Mouse (Mus musculus) lung, postnatal 14 days (tissue): Measurements from ENCODE around the gene Lcn2.
A peak's percentile ranks its signal among the peaks of the same experiment; 100 is the strongest.

Experiments used
- DNase-seq: peaks from one replicate; pipeline ENCODE4 v3.0.0; 2021

The Lcn2 gene

DNA sequence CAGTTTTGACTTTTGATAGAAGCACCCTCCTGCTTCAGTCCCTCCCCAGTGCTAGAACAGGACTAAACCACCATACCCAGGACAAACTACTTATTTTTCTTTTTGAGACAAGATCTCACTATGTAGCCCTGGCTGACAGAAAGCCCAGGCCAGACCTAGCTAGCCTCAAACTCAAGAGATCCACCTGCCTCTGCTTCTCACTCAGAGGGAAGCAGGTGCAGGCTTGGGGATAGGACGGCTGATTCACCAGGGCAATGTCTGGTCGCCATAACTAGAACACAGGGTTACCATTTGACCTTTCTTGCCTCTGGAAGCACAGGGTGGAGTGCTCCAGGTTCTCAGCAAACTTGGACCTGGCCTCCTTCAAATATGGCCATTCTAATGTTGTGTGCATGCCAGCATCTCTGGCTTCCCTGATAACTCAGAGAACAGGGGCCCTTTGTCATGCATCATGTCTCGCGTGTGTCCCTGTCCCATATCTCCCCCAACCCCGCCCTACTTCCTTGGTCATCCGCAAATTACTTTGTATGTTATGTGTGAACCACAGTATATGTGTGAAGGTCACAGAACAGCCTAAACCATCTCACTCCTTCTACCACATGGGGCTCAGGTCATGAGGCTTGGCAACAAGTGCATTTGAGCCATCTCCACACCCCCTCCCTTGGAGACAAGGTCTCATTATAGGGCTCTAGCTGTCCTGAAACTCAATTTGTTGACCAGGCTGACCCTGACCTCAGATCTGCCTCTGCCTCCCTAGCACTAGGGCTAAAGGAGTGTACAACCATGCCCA is 24.9 kb upstream of the Lcn2 start:
- no peak for DNase-seq

DNA sequence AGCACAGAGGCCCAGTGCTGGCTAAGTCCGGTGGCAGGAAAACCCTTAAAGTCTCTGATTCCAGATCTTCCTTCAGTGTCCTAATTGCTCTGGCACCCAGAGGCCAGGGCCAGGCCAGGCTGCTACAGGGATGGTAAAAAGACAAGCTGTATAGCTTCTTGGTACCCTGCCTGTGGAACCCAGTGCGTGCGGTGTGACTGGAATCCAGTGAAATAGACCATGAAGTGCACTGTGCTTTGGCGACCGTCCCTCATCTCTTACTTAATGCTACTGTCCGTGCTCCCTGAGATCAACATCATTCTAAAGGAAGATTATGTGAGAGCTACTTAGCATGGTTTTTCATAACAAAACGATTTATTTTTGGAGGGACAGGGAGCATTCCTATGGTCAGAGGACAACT is 23.4 kb upstream of the Lcn2 start:
- no peak for DNase-seq

DNA sequence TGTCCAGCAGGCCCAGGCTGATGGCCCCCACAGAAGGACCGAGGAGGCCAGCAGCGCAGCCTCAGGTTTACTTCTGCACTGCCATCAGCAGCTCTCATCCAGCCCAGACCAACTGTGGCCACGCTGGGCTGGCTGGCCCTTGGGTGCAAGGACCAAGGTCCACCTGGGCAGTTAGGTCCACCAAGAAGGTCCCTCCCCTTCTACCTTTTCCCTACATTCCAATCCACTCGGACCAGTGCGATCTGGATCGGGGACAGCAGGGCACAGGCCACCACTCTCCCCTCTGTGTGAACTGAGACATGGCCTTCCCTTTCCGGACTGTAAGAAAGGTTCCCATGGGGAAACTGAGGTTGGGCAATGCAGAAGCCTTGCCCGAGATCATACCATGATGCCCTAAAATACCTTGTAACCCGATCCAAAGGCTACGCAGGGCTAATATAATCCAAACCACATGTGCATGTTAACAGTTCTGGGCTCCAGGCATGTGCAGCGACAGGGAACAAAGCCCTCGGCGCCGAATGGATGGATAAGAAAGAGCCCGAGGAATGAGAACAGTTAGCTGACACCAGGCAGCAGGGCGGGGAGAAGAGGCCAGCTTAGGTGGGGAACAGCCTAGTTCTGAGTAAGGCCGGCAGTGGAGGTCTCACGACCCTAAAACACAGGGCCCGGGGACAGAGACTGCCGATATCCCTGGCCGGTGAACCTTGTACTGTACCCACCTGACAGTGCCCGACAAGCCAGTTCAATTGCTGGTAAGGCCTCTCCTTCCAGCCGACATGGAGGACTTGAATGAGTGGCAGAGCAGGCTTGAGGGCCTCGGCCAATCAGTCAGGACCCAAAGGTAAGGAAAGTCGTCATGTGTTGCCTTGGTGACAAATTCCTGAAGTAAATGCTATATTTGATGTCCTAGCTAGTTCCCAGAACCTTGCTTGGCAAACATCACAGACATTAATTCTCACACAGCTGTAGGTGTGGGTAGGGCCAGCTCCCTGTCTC is 20.7 kb upstream of the Lcn2 start:
- DNase-seq: no peak

DNA sequence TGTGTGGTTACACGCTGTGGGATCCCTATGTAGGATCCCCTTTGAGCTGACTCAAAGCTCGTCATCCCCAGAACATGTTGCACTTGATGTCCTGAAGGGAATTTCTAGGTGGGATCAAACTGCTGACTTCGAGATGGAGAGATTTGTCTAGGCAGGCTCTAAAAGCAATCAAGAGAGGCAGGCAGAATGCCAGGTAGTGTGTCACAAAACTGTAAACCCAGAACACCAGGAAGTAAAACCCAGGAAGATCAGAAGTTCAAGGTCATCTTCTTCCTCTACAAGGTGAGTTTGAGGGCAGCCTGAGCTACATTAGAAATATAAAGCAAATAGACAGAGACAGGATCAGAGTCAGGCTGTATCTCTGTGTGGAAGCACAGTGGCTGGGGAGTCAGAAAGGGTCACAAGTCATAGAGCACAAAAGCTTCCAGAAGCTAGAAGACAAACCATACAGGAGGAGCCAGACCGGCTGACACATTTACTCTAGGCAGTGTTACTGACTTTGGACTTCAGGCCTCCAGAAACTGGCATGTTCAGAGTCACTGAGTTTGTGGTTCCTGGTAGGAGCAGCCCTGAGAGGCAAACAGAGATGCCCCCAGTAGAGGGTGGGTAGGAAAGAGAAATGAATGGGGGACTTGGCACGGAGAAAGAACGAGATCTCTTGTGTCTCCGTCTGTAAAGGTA is 19.2 kb upstream of the Lcn2 start:
- DNase-seq: no peak

DNA sequence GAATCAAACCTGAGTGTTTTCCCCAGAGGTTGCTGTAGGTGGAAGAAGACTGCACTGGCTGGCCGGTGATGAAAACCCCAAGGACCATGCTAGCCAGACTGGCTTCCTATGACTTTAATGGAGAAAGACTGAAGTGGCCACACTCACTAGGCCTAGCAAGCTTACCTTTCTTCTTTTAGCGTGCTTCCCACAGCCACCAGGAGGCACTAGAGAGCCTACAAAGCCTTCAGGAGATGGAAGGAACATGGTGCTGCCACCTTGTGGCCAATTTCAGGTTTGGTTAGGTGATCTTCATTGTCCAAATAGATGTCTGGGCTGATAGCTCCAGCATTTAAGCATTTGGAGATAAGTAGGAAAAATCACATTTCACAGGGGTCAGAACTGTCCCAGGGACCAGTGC is 16.6 kb upstream of the Lcn2 start:
- peak; percentile 99 for DNase-seq

DNA sequence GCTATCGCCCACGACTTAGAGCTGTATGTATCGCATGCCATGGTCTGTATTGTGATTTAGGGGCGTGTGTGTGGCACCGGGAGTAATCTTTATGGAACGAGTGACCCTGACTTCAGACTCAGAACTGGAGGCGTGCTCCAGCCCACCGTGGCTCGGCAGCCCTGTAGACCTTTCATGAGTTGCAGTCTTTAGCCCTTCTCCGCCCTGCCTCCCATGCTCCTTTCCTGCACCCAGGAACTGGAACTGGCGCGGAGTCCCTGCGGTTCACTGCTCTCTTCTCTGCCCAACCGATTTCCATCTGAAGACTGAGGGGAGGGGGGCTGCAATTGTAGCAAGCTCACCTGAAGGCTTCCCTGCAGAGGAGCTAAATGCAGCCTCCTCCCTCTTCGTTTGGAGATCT is 8.6 kb upstream of the Lcn2 start:
- DNase-seq: no peak

DNA sequence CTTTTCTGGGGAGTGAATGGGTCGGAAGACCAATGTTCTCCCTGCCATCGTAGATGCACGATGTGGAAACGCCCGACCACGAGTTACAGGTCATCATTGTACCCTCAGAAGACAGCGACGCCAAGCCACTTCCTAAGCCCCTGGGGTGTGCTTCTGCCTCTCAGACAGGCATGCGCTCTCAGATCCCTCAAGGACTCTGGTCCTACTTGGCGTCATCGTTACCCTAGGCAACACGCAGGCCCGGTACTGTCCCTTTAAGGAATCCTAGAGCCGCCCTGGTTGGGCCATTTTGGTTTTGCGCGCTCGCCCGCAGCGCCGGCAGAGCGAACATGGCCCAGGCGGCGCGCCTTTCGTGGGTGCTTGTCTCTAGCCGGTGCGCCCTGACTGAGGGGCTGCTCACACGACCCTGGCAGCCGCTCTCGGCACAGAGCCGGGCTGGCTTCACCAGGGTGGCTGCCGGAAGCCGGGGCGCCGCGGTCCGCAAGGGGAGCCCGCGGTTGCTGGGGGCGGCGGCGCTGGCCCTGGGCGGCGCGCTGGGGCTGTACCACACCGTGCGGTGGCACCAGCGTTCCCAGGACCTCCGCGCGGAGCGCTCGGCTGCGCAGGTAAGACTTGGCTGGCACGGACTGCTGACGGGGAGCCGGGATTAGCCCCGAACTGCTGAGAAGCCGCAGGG is 8.0 kb upstream of the Lcn2 start:
- DNase-seq: peak; percentile 89

DNA sequence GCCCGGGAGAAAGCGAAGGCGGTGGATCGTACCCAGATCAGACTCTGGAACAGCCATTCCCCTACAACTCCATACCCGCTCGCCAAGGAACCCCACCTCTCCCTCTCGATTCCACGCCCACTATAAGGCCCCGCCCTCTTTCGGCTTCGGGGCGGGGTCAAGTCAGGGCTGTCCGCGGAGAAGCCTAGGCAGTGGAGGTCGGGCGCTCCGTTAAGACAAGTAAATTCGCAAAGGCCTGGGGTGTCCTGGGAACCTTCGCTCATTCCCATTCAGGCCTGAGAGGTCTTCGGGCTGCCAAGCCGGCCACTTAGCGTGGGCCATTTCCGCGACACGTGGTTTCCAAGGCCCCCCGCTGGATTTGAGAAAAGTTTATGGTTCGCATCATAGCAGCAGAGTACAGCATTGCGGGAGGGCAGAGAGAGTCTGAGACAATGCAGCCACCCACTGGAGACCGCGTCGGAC is 7.5 kb upstream of the Lcn2 start, which contains the start of gene Ptges2:
Ptges2 (plus strand) TSS at position 413 of the 462 bp plus-strand sequence.
- DNase-seq: peak; percentile 94

DNA sequence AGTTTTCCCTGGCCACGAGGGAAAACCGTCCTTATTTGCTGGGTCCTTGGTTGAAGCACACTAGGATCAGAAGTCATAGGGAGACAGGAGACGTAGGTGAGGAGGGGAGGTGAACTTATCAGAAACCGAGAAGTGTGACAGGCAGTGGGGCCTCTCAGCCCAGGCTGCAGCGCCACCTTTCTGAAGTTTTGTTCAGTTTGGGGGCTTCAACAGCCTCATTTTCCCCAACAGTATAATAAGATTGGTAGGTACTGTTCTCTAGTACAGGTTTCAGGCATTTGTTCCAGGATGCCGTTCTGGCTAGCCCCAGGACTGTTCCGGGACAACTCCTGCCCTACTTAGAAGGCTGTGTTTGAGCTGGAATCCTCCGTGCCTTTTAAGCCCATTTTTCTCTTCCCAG is 6.9 kb upstream of the Lcn2 start:
- DNase-seq: peak; percentile 54

DNA sequence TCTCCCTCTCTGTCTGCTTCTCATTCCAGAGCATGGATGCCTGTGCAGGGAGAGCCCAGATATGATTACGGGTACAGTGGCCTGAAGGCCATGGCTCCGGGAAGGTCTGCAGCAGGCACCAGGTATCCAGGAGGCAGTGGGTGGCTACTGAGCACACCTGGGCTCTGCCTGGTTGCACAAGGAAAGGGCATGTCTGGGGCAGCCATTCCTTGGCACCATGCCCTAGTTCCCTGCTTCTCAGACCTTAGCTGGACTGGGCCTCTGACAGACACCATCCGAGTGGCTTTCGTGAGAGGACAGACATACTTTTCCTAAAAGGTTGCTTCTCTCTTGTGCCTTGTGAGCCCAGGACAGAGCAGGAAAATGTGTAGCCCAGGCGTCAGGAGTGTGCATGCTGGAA is 4.0 kb upstream of the Lcn2 start:
- DNase-seq: peak; percentile 60

DNA sequence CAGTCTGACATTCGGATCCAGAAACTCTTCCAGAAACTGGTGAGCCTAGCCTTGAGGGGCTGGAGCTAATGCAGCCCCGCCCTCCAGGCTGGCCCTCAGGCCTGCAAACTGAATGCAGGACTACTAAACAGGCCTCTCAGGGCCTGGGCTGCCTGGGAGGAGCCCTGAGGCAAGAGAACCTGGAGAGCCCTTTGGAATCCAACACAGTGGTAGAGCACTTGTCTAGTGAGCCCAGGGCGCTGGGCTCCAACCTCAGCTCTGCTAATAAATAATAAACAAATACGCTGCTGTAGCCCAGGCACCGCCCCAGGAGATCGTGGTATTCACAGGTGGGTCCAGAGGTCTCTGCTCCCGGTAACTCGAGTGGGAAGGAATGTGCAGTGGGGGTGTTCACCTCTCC is 2.8 kb upstream of the Lcn2 start:
- peak; percentile 22 for DNase-seq

DNA sequence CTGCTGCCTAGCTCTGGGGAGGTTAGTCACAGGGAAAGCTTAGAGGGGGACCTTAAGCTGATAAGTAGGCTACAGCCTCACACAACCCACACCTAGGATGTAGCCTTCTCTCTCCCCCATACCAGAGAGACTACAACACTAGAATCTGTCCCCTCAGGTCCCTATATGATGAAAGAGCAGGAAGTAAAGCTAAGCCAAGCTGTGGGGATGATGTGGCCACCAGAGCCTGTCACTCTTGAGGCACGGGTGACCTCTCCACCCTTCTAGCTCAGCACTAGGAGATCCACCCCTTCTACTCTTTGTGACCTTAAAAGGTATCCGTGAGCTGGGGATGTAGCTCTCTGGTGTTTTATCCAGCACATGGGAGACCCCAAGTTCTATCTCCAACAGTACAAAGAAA is 1.1 kb upstream of the Lcn2 start:
- no peak for DNase-seq

DNA sequence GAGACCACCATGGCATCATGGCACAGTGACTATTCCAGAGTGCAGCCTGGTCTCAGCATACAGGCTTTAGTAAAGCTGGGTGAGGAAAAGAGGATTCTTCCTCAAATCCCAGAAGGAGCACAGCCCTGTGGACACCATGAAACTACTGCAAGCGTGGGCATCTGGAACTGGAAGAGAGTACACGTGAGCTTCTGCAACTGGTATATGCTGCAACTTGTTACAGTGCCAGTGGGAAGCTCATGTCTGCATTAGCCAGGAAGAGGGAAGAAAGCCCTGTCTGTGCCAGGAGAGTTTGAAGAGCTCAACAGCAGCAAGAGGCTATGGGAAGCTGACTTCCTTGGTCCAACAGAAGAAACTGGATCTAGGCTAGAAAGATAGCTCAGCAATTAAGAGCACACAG is 5.4 kb downstream of the Lcn2 start:
- no peak for DNase-seq

DNA sequence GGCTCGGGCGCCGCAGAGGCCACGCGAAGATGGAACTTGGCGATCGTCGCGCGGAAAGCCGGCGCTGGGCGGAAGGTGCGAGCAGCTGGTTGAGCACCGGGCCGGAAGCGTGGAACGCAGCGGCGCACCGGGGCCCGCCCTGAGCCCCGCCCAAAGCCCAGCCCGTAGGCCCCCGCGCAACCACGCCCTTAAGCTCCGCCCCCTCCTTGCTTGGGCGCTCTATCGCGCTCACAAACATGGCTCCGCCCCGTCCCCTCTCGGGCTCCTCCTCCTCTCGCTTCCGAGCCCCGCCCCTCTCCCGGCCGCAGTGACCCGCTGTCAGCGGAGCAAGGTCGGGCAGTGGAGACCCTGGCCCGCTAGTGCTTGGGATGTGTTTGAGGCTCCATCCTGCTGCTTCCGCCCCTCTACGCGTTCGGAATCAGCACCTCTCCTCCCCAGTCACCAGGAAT is 6.3 kb downstream of the Lcn2 start, which contains the start of gene 1110008P14Rik:
1110008P14Rik (minus strand) TSS at position 164 of the 449 bp plus-strand sequence.
- DNase-seq: peak; percentile 97

DNA sequence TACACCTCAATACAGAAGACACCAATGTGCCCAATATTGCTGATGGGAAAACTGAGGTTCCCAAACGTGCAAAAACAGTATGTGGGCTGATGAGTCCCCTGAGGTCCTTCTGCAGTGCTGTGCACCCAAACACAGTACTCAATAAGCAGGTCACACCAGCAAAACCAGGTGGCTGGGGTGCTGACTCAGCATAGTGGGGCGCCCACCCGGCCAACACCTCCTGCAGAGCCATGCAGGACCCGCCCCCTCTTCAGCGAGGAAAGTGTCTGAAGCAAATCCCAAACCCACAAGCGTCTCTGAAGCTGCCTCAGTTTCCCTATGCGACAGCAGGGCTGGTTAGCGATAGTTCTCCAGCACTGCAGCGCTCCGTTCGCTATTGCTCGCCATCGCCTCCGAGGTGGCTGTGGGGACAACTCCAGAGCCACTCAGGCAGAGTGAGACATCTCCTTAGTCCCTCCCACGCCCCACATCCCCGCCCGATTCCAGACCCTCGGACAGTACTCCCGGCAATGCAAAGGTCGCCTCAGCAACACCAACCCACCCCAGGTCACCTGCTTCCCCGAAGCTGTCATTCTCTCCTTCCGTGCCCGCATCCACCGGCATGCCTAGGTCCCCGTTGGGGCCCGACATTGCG is 6.8 kb downstream of the Lcn2 start:
- DNase-seq: no peak

DNA sequence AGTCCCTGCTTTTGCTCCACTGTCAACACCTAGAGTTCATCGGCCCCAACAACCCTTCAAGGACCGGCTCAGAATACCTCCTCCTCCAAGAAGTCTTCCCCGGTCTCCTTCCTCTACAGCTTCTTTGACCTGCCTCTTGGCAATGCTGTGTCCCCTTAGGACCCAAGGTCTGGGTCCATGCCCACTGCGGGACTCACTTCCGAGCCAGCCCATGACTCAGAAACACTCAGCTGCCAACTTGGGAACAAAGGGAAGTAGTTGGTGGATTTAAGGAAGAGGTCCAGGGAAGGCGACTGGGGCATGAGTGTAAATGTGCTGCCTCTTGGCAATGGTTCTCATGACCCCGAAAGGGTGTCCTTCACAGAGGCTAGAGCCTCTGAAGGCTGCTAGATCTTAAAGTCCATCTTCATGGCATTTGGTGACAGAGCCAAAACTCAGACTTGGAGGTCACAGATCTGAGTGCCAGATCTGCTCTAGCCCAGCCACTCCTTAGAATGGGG is 8.0 kb downstream of the Lcn2 start:
- no peak for DNase-seq

DNA sequence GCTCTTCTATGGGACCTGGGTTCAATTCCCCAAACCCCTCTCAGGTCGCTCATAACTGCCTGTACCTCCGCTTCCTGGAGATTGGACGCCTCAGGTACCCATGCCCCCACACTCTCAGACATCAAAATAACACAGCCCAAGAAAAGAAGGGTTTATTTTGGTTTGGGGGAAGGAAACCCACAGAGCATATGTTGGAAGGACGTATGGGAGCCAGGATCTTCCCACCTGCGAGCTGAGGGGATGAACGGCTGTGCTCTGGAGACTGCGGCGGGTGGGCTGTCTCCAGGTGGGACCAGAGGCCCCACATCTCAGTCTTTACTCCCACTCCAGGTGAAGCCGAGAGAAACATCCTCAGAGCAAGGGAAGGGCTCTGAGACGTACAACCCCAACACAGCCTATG is 11.1 kb downstream of the Lcn2 start:
- no peak for DNase-seq

DNA sequence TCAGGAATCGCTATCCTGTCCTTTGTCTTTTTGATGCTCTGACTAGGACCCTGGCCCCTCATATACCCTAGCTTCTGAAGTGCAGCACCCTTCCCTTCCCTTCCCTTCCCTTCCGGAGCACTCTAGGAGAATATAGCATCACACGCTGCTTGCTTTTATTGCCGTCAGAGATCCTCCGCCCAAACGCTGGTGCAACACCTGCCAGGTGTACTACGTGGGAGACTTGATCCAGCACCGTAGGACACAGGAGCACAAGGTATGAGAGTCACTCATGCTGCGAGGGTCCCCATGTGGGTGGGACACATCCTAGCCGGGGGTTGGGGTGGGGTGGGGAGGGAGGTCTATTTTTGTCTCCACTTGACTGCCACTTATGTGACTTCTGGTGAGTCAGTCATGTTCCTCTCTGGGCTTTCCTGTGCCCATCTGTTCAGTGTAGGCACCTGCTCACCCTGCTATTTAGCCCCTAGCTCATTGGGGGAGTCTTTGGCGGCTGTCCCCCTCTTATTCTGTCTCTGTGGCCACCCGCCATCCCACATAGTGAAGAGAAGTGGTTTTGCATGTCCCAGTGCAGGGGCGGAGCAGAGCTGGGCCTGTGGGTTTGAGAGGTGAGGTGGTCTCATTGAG is 12.6 kb downstream of the Lcn2 start:
- no peak for DNase-seq

DNA sequence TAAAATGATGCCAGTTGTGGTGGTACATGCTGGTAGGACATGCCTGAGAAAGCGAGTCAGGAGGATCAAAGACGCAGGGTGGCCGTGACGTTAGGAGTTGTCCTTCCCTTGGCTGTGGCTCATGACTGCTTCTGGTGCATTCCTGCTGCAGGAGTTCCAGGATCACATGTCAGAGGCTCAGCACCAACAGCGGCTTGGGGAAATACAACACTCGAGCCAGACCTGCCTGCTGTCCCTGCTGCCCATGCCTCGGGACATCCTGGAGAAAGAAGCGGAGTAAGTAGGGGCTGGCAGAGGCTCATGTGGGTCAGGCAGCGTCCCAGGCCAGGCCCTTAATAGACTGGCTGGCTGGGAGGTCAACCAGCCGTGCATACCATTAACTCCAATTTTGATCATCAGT is 13.9 kb downstream of the Lcn2 start:
- DNase-seq: no peak

DNA sequence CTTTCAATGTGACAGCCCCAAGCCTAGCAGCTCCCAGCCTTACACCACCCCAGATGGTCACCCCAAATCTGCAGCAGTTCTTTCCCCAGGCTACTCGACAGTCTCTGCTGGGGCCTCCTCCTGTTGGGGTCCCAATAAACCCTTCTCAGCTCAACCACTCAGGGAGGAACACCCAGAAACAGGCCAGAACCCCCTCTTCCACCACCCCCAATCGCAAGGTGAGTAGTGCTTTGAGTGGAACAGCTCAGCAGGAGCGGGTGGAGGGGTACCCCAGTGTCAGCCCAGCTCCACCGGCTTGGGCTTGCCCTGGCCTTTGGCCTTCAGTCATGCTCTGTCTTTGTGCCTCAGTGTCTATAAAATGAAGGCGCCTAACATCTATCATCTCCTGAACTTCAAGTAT is 20.7 kb downstream of the Lcn2 start:
- no peak for DNase-seq

DNA sequence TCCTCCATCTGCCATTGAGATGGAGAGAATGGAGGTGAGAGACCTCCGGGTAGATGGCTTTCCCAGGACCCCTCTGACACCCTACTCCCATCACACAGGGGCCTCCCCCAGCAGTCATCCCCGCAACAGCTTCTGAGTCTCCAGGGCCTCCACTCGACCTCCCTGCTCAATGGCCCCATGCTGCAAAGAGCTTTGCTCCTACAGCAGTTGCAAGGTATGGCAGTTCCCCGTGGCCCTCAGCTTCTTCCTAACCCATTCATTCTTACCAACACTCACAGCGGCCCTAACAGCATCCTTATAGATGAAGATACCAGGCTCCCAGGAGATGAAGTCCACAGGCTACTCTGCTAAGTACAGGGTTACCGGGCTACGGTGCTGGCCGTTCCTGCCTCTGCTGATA is 23.9 kb downstream of the Lcn2 start:
- DNase-seq: no peak
